Mouse (Mus musculus) gastrocnemius, adult 18-20 months (tissue): ENCODE measurements around the gene Hmgb1. TPM values are rescaled to one million over a fixed set of nuclear protein-coding genes. Genes with fewer than 3 reads are reported as not detected.

Experiments used
- DNase-seq: peaks from one replicate; pipeline ENCODE4 v3.0.0; 2021; ENCODE audit warnings: low spot score
- total RNA-seq, 2 experiments: library from RNA; stranded (reverse); gene quantifications; 2 replicates each; pipeline ENCODE4 v1.2.3; 2021

The Hmgb1 gene
- total RNA-seq, 2 experiments from 2014 or later = 100 to 119 TPM

GRCm38 (mm10) chr5:148999802-149000201 lies 184.5 kb downstream of the Hmgb1 start:
- DNase-seq = no peak

- DNase-seq = no peak
Observed at GRCm38 (mm10) chr5:148998512-148998911, 185.8 kb downstream of the Hmgb1 start.

GRCm38 (mm10) chr5:148996709-148997037 lies 187.6 kb downstream of the Hmgb1 start:
- DNase-seq = no peak

Other genes with a start within 250 kb of the Hmgb1 start
- gene Gm42791, start 189.3 kb downstream of the Hmgb1 start, total RNA-seq = 1 to 10 TPM; 2.1 to 5.3 TPM
- gene Uspl1, start 139 bp downstream of the Hmgb1 start, total RNA-seq = 10 to 100 TPM; 27.4 to 30.9 TPM
- 1 to 10 TPM; 5.3 to 6.7 TPM for gene Alox5ap, start 80.3 kb upstream of the Hmgb1 start, total RNA-seq
- 10 to 100 TPM in 1 of 2 experiments, 1 to 10 TPM in 1; 9.5 to 15.6 TPM for gene Medag, start 227.3 kb upstream of the Hmgb1 start, total RNA-seq